Mouse (Mus musculus): ENCODE data around the gene Pcbp1.
A peak's percentile ranks its signal among the peaks of the same experiment; 100 is the strongest.

Pcbp1 gene

DNA sequence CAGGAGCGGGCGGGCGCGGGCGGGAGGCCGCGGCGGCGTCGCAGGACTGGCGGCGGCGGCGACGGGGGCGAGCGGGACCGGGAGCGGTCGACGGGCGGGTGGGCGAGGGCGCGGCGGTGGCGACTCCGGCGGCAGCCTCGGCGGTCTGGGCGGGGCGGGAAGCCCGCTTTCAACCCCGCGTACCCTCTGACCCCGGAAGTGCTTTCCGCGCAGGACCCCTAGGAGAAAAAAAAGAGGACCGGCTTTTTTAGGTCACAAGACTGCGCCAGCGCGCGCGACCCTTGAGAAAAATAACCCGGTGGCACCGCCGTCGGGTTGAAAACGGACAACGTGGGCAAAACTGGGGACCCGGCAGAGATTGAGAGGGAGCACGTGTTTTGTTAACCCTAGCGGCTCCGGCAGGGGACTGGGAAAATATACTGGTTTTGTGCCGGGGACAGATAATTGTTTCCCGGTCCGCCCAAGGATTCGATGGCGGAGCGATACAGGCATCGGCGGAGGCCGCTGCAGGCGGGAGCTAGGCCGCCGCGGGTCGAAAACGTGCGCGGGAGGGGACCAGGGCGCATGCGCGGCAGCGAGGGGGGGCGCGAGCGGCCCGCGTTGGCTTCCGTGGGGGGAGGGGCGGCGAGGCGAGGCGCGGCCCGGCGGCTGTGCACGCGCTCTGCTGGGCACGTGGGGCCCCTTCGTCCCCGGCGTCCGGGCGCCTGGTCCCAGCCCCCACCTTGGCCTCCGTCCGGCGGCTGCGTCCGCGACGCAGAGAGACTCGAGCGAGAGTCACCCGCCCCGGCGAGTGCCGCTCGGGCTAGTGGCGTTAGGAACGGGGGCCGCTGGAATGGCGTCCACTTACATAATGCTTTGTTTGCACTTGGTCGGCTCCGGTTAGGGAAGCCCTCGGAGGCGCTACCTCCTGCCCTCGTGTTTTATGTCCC lies at the start of gene Pcbp1:
Gene Pcbp1 (minus strand): TSS at position 290 of the 929 bp plus-strand sequence.
- peak; percentile 97 to 100 for DNase-seq (ENCODE audit: low spot score in 2 of 2)

DNA sequence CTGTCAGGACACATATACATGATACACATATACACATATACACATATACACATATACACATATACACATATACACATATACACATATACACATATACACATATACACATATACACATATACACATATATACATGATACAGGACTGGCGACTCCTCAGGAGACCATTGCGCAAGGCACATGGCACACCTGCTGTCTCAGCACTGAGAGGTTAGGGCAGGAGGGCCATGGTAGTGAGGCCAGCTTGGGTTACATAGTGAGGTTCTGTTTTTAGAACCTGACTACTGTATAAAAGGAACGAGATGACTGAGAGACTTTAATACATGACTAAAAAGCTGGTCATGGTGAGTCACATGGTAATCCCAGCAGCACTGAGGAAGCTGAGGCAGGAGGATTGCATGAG lies 48.4 kb upstream of the Pcbp1 start:
- no peak for DNase-seq (ENCODE audit: low spot score in 2 of 2)

DNA sequence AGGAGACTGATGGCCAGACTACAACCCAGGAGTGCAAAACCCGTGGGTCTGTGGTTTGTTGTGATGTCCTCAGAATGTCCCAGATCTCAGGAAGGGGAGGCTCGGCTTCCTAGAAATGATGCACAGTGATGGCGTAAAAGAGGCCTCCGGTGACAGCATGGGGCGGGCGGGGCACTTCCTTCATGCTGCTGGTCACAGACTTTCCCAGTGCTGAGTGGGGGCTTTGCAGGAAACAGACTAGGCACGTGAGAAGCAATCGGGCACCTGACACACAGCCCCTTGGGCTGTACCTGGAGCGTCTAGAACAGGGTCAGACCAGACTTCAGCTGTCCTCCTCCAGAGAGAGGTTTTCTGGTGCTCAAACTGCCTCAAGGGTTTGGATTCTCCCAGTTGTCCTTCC lies 44.7 kb upstream of the Pcbp1 start:
- peak; percentile 35 to 73 for DNase-seq (ENCODE audit: low spot score in 2 of 2)

DNA sequence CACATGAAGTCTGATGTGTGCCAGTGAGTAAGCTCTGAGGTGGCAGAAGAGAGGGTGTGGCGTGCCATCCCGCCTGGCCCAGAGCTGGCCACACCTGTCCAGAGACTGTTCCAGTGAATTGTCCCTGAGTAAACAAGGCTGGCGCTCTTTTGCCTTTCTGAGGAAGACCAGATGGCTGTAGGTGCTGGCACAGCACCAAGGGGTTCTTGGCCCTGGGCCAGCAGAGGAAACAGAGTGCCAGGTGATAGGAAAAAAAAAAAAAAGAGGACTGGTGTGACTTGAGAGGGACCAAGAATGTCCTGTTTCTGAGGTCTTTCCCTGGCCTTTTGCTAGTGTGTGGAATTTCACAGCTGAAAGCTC lies 43.3 kb upstream of the Pcbp1 start:
- DNase-seq (ENCODE audit: low spot score in 2 of 2) = peak in 1 of 2 experiments; percentile 51

DNA sequence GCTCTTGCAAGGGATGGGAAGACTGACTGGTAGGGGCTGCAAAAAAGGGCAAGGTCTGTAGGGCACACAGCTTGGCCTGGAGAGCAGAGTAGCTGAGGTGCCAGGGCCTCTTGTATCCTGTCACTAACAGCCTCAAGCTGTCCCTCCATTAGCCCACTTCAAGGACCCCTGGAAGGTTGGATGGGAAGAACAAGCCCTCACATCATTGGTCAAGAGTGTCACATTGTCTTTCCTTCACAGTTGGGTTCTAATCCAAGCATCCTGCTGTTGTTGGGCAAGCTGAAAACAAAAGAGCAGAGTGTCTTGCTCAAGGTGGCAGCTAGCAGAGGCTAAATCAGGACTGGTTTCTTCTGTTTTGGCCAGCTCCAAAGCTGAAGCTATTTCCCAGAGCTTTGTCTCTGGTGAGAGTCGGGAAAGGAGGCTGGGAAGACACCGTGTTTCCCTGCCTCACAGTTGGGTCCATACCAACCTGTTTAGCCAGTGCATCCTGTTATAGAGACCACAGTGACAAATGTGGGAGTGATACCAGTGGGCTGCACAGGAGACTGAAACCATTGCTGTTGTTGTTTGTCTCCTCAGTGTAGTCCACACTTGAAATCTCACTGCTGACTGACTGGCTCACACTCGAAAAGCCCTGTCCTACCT lies 42.8 kb upstream of the Pcbp1 start:
- DNase-seq (ENCODE audit: low spot score in 2 of 2) = no peak

DNA sequence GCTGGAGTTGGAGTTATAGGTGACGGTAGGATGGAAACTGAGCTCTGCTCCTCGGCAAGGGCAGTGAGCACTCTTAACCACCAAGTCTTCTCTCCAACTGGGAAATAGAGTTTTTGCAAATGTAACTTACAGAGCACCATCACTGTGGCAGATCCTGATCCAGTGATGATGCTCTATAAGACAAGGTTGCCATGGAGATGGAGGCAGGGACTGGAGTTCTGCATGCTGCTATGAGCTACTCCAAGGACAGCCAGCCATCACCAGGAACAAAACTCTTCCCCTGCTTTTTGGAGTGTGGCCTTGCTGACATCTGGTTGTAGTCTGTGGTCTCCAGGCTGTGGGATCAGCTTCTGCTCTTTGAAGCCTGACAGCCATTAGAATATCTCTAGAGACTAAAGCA lies 39.7 kb upstream of the Pcbp1 start:
- no peak for DNase-seq (ENCODE audit: low spot score in 2 of 2)

DNA sequence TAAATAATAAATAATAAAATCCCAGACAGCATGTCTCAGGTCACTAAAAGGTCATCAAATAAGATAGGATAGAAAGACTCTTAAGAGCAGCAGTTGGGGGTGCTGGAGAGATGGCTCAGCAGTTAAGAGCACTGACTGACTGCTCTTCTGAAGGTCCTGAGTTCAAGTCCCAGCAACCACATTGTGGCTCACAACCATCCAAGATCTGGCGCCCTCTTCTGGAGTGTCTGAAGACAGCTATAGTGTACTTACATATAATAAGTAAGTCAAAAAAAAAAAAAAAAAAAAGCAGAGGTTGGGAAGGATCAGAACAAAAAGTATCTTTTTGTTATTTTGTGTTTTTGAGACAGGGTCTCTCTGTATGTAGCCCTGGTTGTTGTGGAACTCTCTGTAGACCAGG lies 31.1 kb upstream of the Pcbp1 start:
- peak; percentile 31 to 70 for DNase-seq (ENCODE audit: low spot score in 2 of 2)

DNA sequence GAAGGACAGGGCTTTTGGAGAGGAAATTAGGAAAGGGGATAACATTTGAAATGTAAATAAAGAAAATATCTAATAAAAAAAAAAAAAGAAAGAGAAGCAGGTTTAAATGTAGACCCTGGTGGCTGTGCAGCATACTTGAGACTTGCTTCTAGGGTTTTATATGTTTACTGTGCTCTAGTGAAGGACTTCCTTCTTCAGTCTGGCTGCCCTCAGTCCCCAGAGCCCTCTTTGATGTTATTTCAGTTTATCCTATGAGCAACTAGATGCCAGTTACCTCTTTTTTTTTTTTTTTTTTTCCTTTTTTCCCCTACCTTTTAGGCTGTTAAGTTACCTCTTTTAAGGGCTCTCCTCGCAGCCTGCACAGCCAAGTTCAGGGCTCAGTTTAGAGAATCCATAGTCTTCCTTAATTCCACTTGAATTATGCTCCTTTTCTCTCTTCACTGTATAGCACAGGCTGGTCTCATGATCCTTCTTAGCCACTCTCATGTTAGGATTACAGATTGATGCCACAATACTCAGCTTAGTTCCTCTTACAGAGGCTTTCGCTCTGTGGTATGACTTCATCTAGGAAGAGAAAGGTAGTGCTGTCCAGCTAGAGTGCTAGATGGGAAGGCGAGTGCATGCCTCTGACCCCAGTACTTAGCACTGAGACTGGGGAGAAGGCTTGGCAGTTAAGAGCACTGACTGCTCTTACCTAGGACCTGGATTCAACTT lies 30.4 kb upstream of the Pcbp1 start:
- DNase-seq (ENCODE audit: low spot score in 2 of 2) = no peak

DNA sequence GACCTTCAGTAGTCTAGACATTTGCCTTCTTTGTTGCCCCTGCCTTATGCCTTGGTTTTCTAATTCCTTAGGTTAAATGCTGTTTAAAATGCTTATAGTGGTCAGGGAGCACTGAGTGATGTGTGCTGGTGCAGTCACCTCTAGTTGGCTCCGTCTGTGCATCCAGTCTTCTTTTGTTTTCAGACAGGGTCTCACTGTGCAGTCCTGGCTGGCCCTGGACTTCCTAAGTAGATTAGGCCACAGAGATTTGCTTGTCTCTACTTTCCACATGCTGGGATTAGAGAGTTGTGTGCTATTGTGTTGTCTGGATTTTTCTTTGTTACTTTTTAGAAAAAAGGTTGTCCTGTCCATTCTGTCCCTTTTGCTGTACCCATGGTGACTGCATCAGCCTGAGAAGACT lies 24.5 kb upstream of the Pcbp1 start:
- DNase-seq (ENCODE audit: low spot score in 2 of 2) = no peak

DNA sequence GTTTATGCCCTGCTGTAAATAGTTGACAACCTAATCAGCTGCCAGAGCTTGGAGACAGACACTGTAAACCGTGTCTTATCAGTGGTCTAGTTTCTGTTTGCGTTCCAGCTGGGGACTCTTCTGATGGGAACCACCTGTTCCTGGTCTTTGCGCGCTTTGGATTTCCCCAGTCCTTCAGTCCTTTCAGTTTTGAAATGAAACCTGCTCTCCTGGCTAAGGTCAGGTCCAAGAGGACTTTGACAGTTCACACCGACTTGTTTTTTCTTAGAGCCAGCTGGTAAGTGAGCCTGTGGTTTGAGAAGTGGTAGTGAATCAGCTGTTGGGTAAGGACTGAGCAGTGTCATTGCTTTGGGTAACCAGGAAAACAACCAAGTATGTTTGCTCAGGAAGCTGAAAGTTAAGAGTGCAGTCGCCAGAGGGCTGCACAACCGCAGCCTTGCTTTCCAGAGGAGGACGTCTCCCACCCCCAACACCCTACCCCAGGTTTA lies 21.8 kb upstream of the Pcbp1 start:
- peak; percentile 49 to 72 for DNase-seq (ENCODE audit: low spot score in 2 of 2)

DNA sequence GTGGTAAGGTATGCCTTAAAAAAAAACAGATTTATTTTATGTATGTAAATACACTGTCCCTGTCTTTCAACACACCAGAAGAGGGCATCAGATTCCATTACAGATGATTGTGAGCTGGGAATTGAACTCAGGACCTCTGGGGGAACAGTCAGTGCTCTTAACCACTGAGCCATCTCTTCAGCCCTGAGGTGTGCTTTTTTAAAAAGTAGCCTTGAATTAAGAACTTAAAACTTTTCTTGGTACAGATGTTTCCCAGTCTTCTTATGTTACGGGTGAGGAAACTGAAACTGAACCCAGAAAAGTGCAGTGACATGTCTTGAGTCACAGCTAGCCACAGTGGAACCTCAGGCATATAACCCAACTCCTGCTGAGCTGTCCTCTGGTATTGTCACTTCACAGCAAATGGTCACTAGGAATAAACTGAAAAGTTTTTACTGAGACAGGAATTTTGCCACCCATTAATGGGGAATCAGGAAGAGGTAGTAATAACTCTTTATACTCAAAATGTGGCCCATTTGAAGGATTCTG lies 21.2 kb upstream of the Pcbp1 start:
- DNase-seq (ENCODE audit: low spot score in 2 of 2) = no peak

DNA sequence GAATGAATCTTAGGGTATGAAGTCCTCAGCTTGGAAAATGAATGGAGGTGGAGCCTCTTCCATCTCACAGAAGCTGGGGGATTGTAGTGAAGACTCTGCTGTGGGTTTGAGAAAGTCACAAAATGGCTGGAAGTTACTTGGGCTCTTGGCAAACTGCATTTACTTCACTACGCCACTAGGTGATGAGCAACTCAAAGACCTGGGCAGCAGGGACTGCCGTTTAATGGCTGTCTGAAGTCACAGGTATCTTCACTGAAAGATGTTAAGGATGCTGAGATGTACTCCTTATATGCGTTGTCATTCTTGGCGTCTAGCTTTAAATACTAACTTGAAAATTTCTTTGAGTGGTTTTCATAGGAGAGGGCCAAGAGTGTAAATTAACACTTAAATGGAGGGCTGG lies 19.1 kb upstream of the Pcbp1 start:
- DNase-seq (ENCODE audit: low spot score in 2 of 2) = peak in 1 of 2 experiments; percentile 43

DNA sequence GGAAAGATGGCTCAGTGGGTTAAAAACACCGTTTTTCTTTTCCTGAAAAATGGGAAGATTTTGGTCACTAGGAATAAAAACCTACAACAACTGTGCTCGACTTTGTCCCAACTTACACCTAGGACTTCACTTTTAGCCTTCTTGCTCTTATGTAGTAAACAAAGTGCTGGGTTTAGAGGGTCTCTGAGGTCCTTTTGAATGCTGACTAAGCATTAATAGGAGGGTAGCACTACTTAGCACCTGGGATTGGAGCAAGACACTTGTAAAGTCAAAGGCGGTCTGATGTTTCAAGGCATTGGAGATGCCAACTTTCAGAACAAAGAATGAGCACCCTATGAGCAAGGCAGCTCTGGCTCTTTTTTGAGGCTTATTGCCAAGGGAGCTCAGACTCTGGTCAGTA lies 17.7 kb upstream of the Pcbp1 start:
- no peak for DNase-seq (ENCODE audit: low spot score in 2 of 2)

DNA sequence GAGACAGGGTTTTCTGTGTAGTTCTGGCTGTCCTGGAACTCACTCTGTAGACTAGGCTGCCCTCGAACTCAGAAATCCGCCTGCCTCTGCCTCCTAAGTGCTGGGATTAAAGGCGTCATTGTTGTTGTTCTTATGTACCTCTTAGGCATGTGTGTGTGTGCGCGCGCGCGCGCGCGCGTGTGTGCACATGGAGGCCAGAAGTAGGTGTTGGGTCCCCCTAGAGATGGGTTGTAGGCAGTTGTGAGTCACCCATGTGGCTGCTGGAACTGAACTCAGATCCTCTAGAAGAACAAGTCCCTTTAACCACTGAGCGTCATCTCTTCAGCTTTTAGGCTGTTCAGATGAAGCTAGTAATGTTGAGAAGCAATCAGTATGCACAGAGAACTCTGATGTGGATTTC lies 16.9 kb upstream of the Pcbp1 start:
- no peak for DNase-seq (ENCODE audit: low spot score in 2 of 2)

DNA sequence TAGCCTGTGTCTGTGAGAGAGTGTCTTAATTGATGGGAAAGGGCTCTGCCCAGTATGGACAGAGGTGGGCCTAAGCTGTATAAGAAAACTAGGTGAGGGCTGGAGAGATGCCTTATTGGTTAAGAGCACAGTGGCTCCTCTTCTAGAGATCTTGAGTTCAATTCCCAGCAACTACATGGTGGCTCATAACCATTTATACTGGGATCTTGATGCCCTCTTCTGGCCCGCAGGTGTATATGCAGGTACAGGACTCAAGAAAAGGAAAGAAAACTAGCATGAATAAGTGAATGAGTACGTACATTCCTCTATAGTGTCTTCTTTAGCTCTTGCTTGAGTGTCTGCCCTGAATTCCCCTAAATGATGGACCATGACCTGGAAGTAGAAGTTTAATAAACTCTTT lies 15.5 kb upstream of the Pcbp1 start:
- no peak for DNase-seq (ENCODE audit: low spot score in 2 of 2)

DNA sequence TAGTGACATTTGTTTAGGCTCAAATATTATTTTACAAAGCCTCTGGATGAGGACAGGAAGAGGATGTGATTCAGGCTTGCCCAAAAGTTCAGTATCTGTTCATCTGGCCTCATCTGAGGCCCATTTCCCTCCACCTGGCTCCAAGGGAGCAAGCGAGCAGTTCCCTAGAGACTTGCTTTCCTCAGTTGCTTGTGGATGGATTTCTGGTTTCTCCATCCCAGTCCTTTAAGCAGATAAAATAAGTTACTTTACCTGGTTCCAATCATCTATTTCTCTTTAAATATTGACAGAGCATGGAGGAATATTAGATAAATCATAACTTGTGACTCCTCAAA lies 2.3 kb upstream of the Pcbp1 start:
- DNase-seq (ENCODE audit: low spot score in 2 of 2) = no peak

DNA sequence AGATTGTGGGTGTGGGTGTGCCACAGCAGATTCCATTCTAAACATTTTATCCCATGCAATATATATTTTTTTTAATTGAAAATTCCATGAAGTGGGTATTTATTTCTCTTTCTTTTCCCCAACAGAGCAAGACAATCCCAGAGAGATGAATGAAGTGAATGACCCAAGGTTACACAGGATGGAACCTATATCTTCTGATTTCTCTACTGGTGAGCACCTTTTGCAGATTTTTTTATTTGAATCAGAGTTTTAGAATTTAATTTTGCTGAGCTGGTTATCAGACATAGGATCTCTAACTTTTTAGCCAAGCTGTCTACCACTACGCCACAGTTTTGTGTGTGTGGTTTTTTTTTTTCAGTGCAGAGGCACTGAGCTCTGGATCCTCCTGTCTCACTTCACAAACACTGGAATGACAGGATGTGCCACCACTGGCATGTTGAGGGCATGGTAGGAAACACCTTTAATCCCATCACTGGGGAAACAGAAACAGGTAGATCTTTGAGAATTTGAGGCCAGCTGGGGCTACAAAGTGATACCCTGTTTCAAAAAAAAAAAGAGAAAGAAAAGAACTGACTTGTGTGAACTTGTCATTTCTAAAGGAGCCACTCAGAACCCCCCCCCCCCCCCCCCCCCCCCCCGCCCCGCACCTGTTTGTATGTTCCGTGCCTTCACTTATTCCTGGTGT lies 1.8 kb upstream of the Pcbp1 start:
- no peak for DNase-seq (ENCODE audit: low spot score in 2 of 2)

DNA sequence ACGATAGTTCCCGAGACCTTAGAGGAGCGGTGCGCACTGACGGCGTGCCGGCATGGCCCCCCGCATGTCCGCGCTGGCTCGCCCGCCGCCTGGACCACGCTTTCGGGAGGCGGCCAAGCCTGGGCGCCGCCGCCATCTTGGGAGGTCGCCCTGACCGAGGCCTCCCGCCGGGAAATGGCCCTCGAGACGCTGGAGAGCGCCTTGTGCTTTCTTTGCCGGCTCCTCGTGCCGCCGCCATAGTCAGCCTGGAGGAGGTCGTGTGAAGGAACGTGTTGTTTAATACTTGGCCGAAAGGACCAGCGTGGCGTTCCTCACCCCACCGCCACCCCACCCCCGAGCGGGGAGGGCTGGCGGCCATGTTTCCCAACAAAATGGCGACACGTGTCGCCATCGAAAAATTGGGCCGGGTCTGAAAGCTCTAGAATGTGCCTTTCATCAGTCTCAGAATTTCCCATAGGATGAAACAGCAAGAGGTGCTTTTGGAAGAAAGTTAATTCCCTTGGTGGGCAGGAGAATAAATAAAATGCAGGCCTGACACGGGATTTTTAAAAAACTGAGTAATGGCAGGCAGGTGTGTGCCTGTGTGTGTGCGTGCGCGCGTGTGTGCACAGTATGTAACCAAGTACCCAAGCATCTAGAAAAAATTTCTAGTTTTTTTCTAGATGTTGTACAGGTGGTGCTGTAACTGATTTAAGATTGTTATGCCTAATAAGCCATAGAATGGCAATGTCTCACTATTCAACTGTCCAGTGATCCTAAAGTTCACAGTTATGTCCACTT lies 1.0 kb upstream of the Pcbp1 start:
- peak; percentile 77 to 91 for DNase-seq (ENCODE audit: low spot score in 2 of 2)

DNA sequence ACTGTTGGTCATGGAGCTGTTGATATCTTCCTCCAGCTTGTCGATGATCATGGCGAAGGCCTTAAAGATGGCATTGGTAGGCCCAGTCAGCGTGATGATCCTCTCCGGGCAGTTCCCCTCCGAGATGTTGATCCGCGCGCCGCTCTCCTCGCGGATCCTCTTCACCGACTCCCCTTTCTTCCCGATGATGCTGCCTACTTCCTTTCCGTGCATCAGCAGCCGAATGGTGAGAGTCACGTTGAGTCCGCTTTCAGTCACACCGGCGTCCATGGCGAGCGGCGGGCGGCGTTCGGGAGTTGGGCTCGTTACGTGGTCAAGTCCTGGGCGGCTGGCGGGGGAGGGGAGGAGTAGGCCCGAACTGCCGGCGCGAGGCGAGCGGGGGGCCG lies 482 bp downstream of the Pcbp1 start:
- no peak for DNase-seq (ENCODE audit: low spot score in 2 of 2)

DNA sequence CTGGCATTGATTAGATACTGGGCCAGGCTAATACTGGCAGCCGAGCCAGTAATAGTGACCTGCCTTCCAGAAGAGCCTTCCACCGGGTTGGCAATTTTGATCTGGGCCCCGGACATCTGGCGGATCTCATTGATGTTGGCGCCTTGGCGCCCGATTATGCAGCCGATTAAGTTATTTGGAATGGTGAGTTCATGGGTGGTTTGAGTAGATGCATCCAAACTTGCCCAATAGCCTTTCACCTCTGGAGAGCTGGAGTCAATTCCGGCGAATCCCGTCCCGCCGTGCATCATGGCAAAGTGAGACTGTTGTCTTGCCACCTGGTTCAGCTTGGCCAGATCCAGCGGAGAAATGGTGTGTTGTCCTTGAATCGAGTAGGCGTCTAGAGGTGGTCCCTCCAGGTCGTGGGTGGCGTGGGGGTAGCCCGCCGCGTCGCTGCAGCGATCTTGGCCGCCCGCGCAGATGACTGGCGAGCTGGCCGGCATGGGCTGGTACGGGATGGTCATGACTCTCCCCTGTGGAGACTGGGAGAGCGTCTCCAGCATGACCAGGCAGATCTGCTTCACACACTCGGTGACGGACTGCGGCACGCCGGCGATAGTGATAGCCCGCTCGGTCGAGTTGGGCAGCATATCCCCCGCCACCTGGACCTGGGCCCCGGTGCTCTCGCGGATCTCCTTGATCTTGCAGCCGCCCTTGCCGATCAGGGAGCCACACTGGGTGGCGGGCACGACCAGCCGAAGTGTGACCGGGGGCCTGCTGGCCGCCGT lies 1.1 kb downstream of the Pcbp1 start:
- DNase-seq (ENCODE audit: low spot score in 2 of 2) = peak; percentile 68 to 86
